Mouse (Mus musculus) embryo, embryonic 10.5 days (tissue): ENCODE measurements around the gene Nmbr.

Experiments
- DNase-seq: peaks from one replicate; pipeline ENCODE4 v3.0.0-alpha.2; 2015; ENCODE audit warnings: low spot score

Nmbr gene

DNA sequence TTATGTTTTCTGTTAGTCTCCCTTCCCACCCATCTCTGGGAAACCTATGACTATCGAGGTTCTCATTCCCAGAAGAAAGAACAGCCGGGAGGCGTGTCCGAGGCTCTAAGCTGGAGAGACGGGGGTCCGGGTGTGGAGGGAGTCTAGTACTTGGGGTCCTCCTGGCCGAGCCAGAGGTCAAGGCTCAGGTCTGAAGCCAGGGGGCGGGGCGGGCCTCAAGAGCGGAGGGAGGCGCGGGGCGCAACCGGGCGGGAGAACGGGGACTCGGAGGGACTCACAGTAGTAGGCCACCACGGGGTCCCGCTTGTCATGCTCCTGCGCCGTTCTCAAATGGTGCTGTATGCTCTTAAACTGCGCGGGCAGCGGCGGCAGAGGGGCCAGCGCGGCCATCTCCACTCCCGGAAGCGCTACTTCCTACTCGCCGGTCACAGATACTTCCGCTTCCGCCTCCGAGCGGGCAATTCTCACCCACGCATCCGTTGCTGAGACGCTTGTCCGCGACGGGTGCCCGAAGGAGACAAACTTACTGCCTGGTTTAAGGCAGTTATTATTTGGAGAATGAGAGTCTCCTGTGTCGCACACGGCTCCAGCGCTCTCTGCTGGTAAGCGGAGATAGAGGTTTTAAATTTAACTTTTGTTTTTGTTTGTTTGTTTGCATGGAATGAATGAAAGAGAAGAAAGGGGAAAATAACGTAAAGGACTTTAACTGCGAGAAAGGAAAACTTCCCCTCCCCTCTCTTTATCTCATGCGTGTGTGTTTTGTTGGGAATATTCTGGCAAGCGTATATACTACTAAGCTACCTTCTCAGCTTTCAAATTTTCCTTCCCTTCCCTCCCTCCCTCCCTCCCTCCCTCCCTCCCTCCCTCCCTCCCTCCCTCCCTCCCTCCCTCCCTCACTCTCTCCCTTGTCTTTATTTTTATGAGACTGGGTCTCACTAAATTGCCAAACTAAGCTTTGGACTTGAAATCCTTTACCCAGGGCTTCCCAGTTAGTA, at the start of gene Nmbr, which contains the start of gene Vta1:
Gene Nmbr, plus strand, starts transcription at position 520 of the 995 bp plus-strand sequence.
Gene Vta1, minus strand, starts transcription at position 489 of the 995 bp plus-strand sequence.
- DNase-seq = peak; percentile 97

DNA sequence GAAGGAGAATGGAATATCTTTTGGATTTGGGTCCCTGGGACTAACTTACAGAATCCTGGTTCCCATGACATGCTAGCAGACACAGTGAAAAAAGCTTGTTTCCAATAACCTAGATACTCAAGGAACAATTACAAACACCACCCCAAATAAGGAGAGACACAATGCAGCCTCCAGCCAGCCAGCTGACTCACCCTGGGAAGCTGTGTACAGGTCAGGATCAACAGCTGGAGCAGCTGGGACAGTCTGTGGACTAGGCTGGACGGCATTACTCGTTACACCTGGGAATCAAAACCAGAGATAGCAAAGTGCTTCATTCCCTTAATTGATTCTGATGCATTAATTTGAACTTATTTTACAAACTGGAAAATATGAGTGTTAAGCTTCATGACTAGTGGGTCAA, 44.5 kb upstream of the Nmbr start:
- no peak for DNase-seq

DNA sequence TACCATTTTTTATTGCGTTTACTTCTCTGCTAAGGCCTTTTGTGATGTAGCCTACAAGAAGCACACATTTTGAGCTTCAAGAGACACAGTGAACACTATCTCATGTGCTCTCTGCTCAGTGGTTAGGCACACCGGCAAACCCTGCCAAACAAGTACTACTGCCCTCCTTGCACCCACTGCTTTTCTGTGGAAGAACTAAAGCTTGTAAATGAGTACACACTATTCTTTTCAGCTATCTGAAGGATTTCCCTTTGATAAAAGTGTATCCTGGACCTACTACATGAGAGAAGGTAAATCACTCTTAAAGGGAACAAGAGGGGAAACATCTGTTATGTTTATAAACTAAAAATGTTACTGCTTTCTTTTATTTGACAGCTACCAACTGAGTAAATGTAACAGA, 39.2 kb upstream of the Nmbr start:
- no peak for DNase-seq

DNA sequence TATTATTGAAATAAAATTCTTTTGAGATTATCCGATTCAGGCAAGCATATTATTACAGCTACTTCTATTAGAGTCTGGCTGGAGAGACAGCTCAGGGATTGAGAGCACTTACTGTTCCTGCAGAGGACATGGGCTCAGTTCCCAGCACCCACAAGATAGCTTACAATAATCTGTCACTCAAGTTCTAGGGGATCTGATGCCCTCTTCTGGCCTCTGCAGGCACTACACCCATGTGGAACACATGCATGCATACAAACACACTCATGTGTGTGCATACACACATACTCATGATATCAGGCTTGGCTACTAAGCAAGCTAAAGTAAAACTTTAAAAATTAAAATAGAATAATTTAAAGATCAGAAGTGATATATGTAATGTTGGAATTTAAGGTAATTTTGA, 19.7 kb upstream of the Nmbr start:
- DNase-seq = no peak

DNA sequence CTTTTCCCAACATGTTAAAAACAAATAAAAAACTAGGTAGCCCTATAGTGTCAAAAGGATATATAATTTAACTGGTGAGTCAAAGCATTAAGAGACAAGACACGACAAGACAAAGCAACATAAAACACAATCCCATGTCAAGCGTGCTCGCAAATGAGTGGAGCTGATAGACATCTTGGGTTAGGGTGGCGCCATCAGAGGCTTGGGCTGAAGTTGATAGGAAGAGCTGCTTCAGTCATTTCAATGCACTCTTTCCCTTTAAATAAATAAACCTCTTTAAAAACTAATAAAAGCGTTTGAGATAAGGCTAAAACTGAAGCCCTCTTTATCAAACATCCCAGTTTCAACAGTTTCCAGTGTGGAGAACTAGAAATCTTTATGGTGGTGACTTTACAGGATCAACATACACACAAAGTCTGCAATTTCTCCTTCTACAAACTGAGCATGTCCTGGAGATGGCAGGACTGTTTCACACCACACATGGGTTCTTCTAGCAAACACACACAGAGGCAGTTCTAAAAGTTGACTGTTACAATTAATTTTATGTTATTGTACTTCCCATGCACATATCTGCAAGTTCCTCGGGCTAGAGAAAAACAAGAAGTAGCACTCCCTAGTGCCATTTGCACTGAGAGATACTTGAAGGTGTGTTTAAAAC, 16.5 kb upstream of the Nmbr start:
- DNase-seq = no peak

DNA sequence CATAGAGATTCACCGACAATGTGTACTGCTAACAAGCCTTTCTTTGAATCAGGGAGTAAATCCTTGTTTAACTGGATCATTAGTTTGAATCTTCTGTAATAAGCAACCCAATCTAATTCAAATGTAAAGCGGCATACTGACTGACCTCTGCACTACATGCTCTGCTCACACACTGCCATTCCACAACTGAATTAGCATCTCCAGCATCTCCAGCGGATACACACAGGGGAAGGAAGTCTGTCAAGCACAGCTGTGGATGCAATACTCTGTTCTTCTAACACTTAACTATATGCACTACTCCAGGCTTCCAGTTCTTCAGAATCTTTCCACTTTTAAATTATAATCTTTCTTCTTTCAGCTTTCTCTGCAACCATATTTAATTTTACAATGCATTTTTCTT, 15.0 kb upstream of the Nmbr start:
- DNase-seq = no peak

DNA sequence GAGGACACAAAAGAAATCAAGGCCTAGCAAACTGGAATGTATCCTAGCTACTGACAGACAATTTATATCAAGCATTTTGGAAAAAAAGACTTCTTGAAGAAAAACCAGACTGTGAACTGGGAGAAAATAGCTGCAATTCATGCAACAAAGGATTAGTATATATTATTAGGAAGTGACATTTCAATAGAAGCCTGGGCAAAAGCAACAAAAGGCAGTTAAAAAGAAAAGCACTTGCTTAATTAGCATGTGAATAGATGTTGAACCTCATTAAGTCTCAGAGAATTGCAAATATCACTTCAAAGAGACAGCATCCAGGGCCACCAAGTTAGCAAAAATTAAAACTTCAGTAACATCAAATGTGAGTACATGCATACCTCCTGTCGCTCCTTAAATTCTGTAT, 2.2 kb upstream of the Nmbr start:
- DNase-seq = peak; percentile 56

DNA sequence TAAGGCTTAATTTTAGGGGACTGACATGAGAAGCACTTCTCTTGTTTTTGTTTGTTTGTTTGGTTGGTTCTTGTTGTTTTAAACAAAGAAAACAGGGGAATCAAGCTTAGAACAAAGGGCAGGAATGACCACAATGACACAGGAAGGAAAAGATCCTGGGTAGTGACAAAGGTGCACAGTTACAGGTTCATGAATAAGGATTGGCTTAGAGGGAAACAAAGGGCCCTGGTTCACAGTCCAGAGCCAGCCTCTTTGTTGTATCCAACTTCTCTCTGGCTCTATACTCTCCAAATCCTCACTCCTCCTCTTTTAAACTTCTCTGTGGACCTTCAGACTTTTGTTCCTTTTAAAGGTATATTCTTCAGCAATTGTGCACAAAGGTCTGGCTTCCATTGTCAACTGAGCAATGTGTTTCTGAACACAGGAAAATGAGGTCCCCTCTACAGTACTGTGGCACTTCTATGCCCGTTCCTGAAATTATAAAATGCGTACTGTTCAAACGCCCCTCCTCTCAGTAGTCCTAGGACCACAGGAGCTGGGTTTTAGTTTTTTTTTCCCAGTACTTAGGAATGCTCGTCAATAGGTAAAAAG, 1.5 kb upstream of the Nmbr start:
- DNase-seq = peak; percentile 20

DNA sequence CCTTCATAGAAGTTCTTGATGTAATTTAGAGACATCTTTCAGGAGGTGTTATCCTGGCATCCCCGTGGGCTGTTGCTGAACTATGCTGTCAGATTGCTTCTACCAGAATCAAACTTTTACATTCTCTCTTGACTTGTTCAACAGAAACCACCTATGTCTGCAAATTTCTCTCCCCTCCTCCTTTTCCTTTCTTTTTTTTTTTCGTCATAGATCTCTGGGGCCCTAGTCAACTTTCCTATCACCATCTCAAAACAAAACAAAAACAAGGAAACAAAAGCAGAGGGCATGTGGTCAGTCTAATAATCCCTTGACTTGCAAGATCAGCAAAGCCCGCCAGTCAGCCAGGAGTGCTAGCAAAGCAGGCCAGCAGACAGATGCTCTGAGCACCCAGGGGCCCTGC, 12.7 kb downstream of the Nmbr start, which contains the start of gene Gje1:
Gene Gje1, minus strand, starts transcription at position 101 of the 400 bp plus-strand sequence.
- DNase-seq = no peak

DNA sequence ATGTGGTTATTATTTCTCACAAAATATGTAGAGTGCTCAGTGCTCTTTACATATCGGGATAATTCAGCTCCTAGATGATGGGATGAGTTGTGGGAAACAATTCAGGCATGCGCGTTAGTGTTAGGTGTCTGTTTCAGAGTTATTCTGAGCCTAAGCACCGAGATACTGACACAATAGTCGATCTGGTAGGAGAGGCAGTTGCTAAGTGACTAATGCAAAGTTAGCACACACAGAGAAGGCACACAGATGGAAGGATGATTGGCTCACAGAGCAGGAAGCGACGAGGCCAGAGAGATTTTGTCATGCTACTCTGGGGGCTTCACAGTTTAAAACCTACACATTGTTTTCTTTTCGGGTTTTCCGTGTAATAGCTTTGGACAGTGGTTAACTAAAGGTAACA, 20.3 kb downstream of the Nmbr start:
- DNase-seq = no peak

DNA sequence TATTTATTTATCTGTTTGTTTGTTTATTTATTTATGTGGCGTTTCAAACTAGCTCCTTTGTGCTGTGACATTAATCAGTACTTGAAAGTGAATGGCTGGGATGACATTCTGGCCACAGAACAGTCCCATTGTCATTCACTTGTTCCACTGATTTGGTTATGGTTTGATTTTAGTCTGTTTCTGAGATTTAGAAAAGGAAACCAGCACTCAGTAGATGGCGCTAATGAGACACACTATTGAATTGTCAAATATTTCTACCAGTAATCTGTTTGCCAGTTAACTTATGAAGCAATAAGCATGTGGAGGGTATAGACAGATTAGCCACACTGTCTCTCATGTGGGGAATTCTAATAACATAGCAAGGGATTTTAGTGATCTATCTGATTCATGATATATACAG, 28.9 kb downstream of the Nmbr start:
- peak; percentile 83 for DNase-seq

DNA sequence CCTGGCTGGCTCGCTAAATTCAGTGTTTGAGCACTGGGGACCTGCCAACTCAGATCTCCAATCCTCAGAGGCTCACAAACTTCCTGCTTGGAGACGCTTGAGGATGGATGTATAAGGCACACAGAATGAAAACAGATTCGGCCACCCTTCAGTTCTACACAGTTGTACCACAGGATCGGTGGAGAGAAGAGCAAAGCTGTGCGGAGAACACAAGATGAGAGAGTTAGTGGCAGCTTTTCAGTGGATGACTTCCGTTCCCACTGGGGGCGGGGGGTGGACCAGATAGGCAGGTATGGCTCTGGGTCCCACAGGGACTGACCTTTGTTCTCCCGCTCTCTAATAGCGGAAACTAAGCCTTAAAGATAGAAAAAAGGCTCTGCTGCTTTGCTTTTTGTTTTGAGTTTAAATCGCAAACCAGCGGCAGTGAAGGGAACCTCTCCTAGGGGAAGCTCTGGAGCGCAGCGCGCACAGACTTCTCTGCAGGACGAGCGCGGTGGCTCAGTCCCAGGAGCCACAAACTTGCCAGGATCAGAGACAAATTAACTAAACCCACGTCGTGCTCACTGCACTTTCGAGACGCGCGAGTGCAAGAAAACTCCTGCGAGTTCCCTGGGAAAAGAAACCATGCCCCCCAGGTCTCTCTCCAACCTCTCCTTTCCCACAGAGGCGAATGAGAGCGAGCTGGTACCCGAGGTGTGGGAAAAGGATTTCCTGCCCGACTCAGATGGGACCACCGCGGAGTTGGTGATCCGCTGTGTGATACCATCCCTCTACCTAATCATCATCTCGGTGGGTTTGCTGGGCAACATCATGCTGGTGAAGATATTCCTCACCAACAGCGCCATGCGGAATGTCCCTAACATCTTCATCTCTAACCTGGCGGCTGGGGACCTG, 54.5 kb downstream of the Nmbr start:
- DNase-seq = peak; percentile 49

DNA sequence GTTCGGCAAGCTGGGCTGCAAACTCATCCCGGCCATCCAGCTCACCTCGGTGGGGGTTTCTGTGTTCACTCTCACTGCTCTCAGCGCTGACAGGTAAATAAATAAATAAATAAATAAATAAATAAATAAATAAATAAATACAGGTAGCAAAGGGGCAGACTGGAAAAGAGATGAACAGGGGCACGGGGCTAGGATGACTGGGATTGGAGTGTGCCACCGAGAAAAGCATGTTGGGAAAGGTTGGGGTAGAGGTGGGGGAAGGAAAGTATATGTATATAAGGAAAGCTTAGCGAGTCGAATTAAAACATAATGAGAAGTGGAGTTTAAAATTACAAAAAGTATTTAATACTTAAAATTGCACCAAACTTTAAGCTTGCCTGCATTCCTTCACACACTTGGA, 55.2 kb downstream of the Nmbr start:
- DNase-seq = no peak

DNA sequence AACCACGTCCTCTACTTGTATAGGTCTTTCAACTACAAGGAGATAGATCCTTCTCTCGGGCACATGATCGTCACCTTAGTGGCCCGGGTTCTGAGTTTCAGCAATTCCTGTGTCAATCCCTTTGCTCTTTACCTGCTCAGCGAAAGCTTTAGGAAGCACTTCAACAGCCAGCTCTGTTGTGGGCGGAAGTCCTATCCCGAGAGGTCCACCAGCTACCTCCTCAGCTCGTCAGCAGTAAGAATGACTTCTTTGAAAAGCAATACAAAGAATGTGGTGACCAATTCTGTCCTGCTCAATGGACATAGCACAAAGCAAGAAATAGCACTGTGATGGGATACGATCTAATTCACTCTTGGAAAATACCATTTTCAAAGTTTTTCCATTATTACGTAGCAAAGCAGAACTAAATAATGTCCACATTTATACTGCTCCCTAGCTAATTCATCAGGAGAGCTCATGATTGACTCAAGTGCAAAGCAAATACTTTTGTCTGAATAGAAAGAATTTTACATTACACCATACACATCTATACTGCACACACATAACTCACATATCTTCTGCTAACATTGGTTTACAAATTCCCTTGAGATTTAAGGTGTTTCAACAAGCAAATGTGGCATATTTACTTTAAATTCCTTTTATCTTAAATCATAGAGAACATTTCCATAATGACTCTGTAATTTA, 65.0 kb downstream of the Nmbr start:
- no peak for DNase-seq

DNA sequence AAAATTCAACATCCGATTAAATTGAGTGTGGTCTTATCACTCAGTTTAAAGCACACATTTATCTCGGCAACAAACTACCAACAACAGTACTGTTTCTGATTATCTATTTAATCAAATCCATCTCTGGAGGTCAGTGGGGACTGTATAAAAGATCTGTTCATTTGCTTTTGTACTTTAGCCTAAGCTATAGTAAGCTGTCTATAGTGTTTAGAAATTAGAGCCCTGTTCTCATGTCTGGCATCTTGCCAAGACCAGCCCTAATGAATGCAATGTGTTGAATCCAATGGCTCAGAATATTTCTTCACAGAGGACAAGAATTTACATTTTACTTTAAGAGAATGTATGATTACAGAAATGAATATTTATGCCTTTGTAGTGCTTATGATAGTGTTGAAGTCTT, 69.1 kb downstream of the Nmbr start:
- peak; percentile 14 for DNase-seq

DNA sequence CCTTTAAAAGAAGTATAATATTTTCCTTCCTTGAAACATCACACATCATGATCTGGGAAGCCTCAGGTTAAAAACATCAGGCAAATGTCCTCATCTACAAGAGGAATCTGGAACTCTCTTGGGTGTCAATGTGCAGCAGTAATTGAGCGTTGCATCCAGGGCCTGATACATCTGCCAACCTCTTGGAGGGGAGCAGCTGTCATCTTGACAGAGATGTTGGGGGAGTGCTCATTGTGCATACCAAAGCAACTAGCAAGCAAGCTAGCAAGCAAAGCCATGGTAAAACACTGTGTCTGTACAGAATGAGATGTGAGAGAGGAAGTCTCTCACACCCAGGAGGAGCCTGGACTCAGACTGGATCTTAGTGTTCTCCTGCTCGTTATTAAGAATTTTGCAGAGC, 84.6 kb downstream of the Nmbr start:
- no peak for DNase-seq

DNA sequence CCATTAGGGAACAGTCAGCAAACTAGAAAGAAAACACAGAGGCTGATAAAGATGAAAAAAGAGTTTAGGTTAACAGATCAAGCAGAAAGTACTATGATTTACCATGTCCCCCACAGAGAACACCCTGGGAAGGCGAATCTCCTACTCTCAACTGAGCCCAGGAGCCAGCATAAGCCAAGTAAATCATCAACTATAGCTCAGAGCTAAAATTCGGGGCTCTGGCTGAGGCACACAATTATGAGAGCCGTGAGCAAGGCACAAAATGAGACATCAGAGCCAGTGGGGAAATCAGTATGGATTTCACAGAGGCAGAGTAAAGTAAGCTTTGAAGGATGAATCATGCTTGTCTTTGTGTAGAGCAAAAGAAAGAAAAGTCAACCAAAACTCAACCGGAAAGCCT, 111.6 kb downstream of the Nmbr start:
- DNase-seq = no peak
